Mouse (Mus musculus) retina, postnatal 1 day (tissue): Measurements from ENCODE around the gene Slc29a1.

Experiments used
- DNase-seq: peaks from one replicate; pipeline ENCODE4 v3.0.0-alpha.2; 2012

The Slc29a1 gene

DNA sequence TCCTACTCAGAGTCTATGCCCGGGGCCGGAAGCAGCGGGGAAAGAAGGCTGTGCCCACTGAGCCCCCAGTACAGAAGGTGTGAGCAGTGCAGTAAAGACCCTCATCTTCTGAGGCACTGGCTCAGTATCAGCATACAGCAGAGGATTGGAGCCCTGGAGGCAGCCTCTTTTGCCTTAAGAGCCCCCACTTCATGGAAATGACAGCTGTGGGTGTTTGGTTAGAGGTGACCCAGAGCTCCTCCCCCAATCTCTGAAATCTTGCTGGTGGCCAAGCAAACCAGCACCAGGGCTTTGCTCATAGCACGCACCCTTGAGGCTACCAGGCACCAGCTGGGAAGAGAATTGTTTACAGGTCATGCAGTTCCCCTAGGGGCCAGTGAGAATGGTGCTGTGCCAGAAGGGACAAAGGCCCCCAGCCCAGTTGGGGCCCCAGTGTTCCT is 32.2 kb downstream of the Slc29a1 start:
- no peak for DNase-seq

DNA sequence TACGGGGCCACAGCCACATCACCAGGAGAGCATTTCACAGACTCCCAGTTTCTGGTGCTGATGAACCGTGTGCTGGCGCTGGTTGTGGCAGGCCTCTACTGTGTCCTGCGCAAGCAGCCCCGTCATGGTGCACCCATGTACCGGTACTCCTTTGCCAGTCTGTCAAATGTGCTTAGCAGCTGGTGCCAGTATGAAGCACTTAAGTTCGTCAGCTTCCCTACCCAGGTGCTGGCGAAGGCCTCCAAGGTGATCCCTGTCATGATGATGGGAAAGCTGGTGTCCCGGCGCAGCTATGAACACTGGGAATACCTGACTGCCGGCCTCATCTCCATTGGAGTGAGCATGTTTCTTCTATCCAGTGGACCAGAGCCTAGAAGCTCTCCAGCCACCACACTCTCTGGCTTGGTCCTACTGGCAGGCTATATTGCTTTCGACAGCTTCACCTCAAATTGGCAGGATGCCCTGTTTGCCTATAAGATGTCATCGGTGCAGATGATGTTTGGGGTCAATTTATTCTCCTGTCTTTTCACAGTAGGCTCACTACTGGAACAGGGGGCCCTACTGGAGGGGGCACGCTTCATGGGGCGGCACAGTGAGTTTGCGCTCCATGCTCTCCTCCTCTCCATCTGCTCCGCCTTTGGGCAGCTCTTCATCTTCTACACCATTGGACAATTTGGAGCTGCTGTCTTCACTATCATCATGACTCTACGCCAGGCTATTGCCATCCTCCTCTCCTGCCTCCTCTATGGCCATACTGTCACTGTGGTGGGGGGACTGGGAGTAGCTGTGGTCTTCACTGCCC is 32.8 kb downstream of the Slc29a1 start:
- DNase-seq = no peak

DNA sequence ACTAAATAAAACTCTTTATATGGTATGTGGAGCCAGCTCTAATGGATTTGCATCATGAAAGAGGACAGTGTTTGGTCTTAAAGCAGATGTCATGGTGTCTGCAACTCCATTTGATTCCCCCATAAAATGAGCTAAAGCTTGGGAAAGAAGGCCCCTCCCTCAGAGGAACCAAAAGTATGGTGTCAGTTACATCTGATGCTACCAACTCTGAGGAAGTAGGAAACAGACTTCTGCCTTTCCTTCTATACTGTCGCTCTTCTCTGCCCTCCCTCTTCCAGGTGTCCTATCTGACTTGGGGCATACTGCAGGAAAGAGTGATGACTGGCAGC is 33.4 kb downstream of the Slc29a1 start:
- no peak for DNase-seq

DNA sequence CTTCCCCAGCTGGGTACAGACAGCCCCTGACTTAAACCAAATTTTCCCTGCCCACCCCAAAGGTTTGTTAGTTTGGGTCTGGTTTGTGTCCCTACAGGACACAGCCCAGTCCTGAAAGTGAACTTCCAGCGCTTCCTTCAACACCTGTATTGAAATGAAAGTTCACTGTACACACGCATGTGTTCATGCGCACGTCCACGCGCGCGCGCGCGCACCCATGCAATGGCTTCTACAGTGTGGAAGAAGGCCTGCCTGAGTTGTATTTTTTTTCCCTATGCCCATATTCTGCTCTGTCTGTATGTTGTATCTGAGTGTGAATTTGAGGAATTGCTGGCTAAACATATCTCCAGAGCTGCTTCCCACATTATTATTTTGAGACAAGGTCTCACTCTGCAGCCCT is 34.3 kb downstream of the Slc29a1 start:
- no peak for DNase-seq

DNA sequence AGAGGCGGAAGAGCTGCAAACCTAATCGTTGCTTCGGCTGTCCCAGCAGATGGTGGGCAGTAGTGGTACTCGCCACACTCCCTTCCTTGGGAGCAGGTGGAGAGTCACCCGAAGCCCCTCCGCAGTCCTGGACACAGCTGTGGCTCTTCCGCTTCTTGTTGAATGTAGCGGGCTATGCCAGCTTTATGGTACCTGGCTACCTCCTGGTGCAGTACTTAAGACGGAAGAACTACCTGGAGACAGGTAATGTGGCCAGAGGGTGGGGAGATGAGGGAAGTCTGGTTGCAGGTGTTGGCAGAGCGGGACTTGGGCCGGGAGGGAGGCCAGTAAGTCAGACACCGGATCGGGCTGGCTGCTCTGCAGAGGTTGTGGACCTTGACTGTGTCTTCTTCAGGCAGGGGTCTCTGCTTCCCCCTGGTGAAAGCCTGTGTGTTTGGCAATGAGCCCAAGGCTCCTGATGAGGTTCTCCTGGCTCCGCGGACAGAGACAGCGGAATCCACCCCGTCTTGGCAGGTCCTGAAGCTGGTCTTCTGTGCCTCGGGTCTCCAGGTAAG is 34.8 kb downstream of the Slc29a1 start:
- peak; percentile 38 for DNase-seq

DNA sequence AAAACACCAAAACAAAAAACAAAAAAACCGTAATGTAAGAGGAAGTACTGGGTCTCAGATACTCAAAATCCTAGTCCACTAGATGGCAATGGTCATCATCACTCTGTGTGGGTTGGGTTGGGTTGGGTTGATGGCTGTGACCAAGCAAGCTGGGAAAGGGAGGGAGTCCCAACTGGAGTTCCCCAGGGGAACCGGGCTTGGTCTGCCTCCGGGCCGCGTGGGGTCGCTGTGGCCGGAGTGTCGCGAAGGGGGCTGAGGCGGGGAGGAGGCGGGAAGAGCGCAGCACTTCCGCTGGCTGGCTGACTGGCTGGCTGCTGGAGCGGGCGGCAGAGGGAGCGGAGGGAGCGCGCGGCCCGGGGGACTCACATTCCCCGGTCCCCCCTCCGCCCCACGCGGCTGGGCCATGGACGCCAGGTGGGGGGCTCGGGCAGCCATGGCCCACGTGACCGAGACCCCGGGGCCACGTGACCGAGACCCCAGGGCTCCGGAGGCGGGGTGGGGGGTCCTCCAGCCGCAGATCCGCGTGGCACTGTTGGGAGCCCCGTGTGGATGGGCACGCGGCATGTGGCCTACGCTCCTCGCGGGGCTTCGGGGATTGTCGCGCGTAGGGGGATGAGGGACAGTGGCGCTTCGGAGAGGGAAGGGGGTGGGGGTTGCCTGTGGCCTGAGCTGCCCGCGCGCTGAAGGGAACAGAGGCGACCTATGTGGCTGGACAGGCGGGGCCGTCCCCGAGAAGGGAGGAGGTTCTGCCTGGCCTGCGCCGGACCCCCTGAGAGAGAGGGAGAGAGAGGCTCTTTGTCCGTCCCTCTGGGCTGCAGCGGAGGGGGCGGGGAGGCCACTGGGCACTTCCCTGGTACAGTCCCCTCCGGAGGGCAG is 35.5 kb downstream of the Slc29a1 start, which contains the start of gene Slc35b2:
TSS of gene Slc35b2 (plus strand) at position 220 of the 876 bp plus-strand sequence.
- peak; percentile 97 for DNase-seq

DNA sequence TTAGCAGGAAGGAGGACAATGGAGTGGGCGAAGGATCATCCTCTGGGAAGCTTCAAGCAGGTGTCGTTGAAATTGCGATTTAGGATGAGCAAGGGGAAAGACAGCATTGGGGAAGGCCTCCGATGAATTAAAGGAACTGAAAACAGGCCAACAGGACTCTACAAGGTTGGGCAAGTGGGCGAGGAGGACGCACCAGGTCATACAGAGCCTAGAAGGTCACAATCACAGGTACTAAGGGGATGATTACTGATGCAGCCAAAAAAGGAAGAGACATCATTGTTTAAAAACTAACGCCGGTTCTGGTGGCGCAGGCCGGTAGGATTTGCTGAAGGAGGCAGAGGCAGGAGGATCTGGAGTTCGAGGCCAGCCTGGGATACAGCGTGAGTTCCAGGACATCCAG is 36.2 kb downstream of the Slc29a1 start:
- no peak for DNase-seq

DNA sequence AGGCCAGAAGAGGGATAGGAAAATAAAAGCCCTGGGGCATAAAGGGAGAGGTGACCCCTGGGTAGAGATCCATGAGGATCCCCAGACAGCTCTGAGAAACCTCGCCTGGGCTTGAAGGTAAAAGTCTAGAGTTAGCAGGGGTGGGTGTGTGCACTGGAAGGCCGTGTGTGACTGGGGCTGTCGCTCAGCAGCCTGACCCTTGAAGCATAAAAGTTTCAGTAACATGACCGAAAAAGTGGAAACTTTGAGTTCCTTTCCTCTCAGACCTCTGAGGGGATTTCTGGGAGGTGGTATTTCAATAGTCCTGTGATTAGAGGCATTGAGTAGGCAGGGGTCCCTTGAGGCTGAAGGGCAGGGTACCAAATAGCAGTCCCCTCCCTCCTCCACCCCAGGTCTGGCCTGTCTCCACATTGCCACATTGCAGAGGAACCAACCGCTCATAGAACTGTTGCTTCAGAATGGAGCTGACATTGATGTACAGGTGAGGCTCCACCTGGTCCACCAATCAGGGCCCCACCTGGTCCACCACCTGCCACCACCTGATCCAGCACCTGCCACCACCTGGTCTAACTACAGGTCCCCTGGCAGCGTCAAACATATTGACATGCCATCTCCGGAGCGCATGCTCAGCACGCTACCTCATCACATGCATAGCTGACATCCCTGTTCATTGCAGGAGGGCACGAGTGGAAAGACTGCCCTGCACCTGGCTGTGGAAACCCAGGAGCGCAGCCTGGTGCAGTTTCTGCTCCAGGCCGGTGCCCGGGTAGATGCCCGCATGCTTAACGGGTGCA is 39.5 kb downstream of the Slc29a1 start:
- no peak for DNase-seq

DNA sequence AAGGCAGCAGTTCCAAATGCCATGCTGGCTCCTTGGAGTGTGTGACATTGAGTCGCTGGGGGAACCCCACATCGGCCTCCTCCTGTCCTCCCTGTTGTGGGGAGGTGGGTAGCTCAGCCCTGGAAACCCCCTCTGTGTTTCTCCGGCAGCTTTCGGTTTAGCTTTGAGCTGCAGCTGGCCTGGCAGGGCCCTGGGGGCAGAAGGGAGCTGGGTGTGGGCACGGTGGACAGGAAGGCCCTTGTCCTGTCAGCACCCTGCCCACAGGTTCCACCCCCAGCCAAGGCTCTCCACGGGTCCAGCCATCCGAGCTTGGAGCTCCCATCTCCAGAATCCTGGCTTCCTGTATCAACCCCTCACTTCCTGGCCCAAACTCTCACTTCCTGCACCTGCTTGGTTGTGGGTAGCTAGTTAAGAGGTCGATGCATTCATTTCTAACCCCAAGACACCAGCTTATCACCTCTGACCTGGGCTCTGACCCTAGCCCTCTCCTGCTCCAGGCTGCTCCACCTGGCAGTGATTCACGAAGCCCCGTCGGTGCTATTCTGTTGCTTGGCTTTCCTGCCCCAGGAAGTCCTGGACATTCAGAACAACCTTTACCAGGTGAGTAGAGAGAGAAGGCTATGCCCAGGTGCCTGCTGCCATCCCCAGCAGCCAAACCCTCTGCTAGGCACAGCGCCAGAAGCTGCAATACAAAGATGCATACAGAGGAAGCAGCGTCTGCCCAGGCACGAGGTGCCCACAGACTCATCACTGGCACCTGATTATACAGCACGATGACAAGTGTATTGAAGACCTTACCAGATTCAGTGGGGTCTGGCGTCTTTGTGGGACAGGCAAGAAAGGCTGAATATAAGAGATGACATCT is 41.2 kb downstream of the Slc29a1 start:
- DNase-seq = no peak

DNA sequence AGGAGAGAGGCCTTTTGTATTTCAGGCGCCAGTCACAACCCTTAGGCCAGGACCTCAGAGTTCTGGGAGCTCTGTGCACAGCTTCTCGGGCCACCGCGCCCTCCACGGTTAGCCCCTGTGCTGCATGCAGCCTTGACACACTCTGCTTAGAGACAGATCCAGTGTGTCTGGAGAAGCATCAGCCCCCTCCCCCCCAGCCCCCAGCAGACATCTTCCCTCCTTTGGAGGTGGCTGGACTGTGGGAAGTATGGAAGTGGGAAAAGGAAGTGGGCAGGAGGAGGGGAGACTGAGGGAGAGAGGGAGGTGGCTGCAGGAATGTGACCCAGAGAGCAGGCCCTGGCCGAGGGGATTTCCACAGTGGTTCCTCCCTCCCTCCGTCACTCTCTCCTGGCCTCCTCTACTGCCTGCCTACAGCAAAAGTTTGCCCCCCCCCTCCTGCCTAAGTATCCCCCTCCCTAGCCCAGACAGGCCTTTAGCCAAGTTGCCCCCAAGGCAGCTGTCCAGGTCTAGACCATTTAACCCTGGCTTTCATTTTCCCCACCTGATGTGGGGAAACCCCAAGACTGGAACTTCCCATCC is 42.1 kb downstream of the Slc29a1 start:
- DNase-seq = no peak

DNA sequence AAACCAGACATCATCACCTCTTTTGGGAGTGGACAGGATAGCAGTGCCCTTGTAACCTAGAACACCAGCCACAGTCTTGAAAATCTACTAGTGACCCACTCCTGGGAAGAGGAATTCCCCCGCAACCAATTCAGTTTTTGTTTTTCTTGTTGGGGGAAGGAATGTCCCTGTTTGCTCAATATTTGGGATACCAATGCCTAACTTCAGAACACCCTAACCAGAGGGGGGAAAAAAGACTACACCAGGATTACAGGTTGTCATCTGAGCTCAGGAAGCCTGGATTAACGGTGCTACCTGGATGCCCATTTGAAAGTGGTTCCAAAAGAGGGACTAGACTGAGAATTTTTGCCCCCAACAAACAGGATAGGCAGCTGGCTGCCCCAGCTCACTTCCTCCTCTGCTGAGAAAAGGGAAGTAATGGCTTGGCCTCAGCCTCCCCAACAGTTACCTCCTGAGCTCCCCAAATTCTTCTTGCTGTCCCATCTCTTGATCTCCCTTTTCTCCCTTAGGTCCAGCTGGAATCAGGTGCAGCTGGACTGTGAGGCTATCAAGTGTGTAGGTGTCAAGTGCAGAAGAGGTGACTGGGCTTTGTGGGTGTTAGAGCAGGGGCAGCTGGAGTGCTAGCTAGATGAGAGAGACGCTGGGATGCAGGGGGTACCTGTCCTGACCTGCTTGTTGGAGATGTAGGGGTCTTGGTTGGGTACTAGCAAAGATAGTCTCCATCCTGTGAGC is 42.7 kb downstream of the Slc29a1 start:
- no peak for DNase-seq

DNA sequence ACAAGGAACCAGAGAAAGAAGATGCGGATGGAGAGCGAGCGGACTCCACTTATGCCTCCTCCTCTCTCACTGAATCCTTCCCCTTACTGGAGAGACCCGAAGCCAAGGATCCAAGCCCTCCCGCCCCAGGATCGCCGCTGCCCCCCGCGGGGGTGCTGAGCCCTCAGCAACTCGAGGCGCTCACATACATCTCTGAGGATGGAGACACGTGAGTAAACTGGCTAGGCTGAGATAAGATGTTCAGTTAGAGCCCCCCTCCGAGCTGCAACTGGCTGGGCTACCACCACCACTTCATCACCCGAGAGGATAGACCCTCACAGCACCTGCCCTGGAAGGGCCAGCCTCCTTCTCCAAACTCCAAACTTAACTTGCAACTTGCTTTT is 43.3 kb downstream of the Slc29a1 start:
- no peak for DNase-seq

DNA sequence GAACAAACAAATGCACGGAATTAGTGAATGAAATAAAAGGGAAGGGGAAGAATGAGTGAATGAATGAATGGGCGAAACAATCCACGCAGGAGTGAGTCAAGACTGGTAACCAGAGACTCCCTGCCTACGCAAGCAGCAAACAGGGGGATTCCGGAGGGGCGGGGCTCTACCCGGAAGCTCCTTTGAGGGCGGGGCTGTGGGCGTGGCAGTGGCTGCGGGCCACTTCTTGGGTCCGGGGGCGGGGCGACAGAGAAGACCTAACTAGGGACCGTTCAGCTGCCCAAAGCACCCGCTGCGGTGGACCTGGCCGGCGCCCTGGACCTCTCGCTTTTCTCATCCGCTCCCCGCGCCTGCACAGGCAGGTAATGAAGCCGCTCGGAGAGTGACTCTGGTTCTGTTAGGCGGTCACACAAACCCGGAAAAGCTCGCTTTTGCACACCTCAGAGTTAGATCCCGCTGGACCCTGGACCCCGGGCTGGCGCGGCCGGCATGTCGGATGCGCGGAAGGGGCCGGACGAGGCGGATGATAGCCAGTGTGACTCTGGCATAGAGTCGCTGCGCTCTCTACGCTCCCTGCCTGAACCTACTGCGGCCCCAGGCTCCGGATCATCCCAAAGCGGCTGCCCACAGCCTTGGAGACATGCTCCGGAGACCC is 43.8 kb downstream of the Slc29a1 start, which contains the start of gene Nfkbie:
TSS of gene Nfkbie (plus strand) at position 252 of the 655 bp plus-strand sequence.
- DNase-seq = peak; percentile 95

DNA sequence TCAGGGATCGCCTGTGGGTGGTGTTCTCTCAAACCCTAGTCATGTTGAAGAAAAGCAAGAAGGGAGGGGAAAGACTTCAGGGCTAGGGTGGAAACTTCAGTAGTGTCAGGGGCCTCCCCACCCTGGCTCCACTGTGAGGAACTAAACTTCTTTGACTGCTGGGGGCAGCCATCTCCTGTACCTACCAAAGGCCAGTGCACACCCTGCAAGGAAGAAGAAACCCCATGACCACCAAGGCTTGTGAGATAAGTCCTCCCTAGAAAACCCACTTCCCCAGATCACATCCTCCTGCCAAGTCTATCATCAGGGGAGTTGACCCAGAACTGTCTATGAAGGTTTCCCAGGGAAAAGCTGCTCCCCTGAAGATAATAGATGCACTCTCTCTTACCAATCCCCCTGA is 45.0 kb downstream of the Slc29a1 start:
- DNase-seq = no peak

DNA sequence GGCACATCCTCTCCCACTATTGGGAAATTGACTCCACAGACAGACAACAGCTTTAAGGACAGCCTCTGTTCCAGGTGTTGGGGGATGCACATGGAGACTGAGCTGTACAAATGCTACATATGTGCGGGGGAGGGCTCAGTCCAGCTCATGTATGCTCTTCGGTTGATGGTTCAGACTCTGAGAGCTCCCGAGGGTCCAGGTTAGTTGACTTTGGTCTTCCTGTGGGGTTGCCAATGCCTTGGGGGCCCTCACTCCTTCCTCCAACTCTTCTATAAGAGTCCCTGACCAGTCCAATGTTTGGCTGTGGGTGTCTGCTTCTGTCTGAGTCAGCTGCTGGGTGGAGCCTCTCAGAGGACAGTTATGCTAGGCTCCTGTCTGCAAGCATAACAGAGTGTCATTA is 46.3 kb downstream of the Slc29a1 start:
- no peak for DNase-seq

DNA sequence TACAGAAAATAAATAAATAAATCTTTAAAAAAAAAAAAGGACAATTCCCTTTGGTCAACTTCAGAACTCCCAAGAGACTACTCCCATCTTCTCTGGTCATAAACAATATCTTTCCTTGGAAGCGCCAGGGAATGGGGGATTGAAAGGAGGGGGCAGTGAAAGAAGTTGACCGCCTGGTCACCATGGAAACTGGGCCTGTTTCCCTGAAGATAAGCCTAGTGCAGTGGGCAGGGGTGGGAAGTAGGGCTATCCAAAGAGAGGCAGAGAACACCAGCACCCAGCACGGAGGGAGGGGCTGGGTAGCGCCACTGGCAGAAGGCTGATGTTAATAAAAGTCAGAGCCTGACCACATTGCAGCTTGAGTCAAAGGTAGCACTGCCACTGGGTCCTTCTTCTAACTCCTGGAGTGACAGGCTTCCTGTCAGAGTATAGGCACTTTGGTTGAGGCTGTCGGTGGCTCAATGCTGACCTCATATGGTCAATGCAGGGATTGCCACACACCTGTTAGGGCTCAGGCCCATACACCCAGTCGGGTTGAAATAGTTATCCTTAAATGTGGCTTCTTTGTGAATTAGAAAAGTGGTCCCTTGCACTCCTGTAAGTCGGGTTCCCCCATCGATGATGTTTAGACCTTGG is 47.5 kb downstream of the Slc29a1 start:
- peak; percentile 82 for DNase-seq

DNA sequence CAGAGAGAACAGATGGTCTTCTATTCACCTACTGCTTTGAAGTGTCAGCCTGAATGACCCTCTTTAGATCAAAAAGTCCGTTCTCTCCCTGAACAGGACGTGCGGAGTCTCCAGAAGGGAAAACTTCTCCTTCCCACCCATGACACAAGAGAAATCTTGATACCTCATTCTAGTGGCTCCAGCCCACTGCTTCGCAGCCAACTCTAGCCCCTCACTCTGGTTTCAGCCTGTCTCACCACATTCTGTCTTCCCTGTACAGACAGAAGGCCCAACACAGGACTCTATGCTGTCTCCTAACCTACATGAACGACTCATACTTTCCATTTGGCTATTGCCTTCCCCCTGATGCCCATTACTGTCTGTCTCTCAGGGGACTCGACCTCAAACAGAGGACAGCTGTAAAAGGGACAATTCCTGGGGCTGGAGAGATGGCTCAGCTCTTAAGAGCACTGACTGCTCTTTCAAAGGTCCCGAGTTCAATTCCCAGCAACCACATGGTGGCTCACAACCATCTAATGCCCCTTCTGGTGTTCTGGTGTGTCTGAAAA is 48.1 kb downstream of the Slc29a1 start:
- DNase-seq = no peak

DNA sequence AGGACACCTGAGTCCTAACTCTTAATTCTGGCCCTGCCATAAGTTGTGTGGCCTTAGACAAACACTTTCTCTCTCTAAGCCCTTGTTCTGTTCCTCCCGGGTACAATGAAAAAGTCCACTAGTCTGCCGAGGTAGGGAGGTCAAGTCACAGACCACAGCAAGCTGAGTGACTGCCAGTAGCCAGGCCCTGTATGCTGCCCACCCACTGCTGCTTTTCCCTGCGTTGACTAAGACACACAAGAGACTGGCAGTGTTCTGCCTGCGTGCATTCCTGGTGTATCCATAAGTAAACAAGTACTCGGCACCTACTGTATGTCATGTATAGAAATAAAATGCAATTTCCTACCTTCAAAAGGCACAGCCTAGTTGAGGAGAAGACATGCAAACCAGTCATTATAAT is 49.2 kb downstream of the Slc29a1 start:
- no peak for DNase-seq

DNA sequence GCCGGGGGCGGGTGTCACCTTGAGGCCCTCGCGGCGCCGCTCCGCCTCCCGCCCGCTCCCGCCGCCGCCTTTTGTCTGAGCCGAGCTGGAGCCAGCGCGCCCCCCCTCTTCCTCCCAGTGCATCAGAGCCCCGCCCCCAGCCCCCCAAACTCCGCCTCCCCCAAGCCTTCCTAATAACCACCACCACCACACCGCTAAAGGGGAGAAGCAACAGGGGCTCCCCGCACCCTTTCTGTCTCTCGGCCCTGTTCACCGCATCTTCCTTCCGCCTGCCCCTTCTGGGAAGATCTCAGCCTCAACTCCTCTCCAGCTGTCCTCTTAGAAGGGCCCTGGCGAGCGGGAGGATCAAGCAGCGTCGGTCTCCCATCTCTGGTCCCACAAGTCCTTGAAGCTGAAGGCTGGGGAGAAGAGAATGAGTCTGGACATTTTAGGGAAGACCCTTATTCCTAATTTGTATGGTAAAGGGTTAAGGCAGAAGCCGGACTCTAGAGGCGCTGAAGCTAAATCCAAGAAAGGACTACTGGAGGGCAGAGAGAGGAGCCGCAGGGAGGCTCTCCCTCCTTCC is 49.7 kb downstream of the Slc29a1 start, which contains the start of gene Tmem151b:
TSS of gene Tmem151b (minus strand) at position 61 of the 565 bp plus-strand sequence.
- peak; percentile 74 for DNase-seq
